Mouse (Mus musculus) CH12.LX (cell line): ENCODE results near the gene Muc13. TPM values are rescaled to one million over a fixed set of nuclear protein-coding genes. Genes with fewer than 3 reads are reported as not detected.
A peak's percentile ranks its signal among the peaks of the same experiment; 100 is the strongest.

ENCODE experiments used
- DNase-seq: peaks from one replicate; pipeline ENCODE4 v3.0.0-alpha.2; 2013; ENCODE audit errors: extremely low read depth
- H3K27ac ChIP-seq: 2 replicates; pipeline ENCODE4 v1.5.1; 2012; ENCODE audit warnings: low read depth, mild to moderate bottlenecking, control low read depth, moderate library complexity; ENCODE audit not compliant: insufficient read depth
- H3K27me3 ChIP-seq: replicated peaks from 2 replicates; pipeline ENCODE3; 2012; ENCODE audit warnings: inconsistent platforms
- H3K36me3 ChIP-seq, 2 experiments: replicated peaks in 1 of 2; 2 replicates each; pipeline versions ENCODE3 to v1.6.1; 2012; ENCODE audit warnings: inconsistent platforms in 1 of 2, low read length in 1 of 2, mild to moderate bottlenecking in 1 of 2, mixed read lengths in 1 of 2, moderate library complexity in 1 of 2; ENCODE audit not compliant: control insufficient read depth in 1 of 2, insufficient read depth in 1 of 2
- H3K4me1 ChIP-seq, 2 experiments: 2 replicates each; pipeline ENCODE4 v1.6.1; 2012; ENCODE audit warnings: inconsistent platforms in 1 of 2, moderate library complexity in 1 of 2; ENCODE audit not compliant: insufficient read depth in 2 of 2, control insufficient read depth in 1 of 2
- H3K4me2 ChIP-seq: 2 replicates; pipeline ENCODE4 v1.6.1; 2012; ENCODE audit warnings: low read depth, mild to moderate bottlenecking, control low read depth; ENCODE audit not compliant: poor library complexity, insufficient read depth, severe bottlenecking
- H3K4me3 ChIP-seq, 3 experiments: fragments of 150-350 bp in 1 of 3; sonication (generic) in 1 of 3; replicated peaks in 1 of 3; 2 replicates each; pipeline versions ENCODE3 to v1.5.1; 2011 to 2012; ENCODE audit warnings: low read depth in 2 of 3, low read length in 2 of 3, mild to moderate bottlenecking in 2 of 3, moderate library complexity in 2 of 3, control low read depth in 1 of 3, improper control_type of control experiment in 1 of 3, inconsistent platforms in 1 of 3, mixed read lengths in 1 of 3; ENCODE audit not compliant: poor library complexity in 1 of 3
- H3K79me2 ChIP-seq: replicated peaks from 2 replicates; pipeline ENCODE4 v1.6.1; 2012; ENCODE audit warnings: mild to moderate bottlenecking, moderate library complexity; ENCODE audit not compliant: control insufficient read depth, poor library complexity, insufficient read depth, severe bottlenecking; ENCODE audit errors: extremely low read depth
- H3K9ac ChIP-seq: 2 replicates; pipeline ENCODE4 v1.6.1; 2012; ENCODE audit warnings: low read depth, mild to moderate bottlenecking, control low read depth, moderate library complexity; ENCODE audit not compliant: insufficient read depth
- H3K9me3 ChIP-seq: replicated peaks from 2 replicates; pipeline ENCODE3; 2012; ENCODE audit warnings: low read length, inconsistent platforms, mixed read lengths
- BHLHE40 ChIP-seq: IDR thresholded peaks from 2 replicates; pipeline ENCODE4 v1.6.1; 2011; ENCODE audit warnings: mild to moderate bottlenecking, low read depth, low read length, improper control_type of control experiment
- CHD2 ChIP-seq: IDR thresholded peaks from 2 replicates; pipeline ENCODE4 v1.6.1; 2011; ENCODE audit warnings: low read length, improper control_type of control experiment
- CTCF ChIP-seq, 2 experiments: IDR thresholded peaks in 1 of 2; conservative IDR thresholded peaks in 1 of 2; 2 replicates each; pipeline ENCODE4 v1.5.1; 2011 to 2012; ENCODE audit warnings: low read depth in 2 of 2, low read length in 2 of 2, improper control_type of control experiment in 1 of 2, inconsistent platforms in 1 of 2, mild to moderate bottlenecking in 1 of 2, moderate library complexity in 1 of 2
- E2F4 ChIP-seq: IDR thresholded peaks from 2 replicates; pipeline ENCODE4 v1.6.1; 2011; ENCODE audit warnings: low read depth, low read length, improper control_type of control experiment; ENCODE audit not compliant: insufficient replicate concordance
- ELF1 ChIP-seq: IDR thresholded peaks from 2 replicates; pipeline ENCODE4 v1.6.1; 2014; ENCODE audit warnings: low read depth, mild to moderate bottlenecking, inconsistent platforms, low read length, improper control_type of control experiment
- EP300 ChIP-seq: IDR thresholded peaks from 2 replicates; pipeline ENCODE4 v1.6.1; 2011; ENCODE audit warnings: low read length, improper control_type of control experiment
- ETS1 ChIP-seq: conservative IDR thresholded peaks from 2 replicates; pipeline ENCODE4 v1.6.1; 2012; ENCODE audit warnings: low read depth, mild to moderate bottlenecking, inconsistent platforms, low read length, improper control_type of control experiment, moderate library complexity
- JUND ChIP-seq: conservative IDR thresholded peaks from 2 replicates; pipeline ENCODE4 v1.6.1; 2011; ENCODE audit warnings: low read depth, low read length, improper control_type of control experiment
- KAT2A ChIP-seq: IDR thresholded peaks from 2 replicates; pipeline ENCODE4 v1.6.1; 2012; ENCODE audit warnings: low read length, improper control_type of control experiment, inconsistent platforms; ENCODE audit not compliant: insufficient replicate concordance
- MAFK ChIP-seq: IDR thresholded peaks from 2 replicates; pipeline ENCODE4 v1.6.1; 2011; ENCODE audit warnings: low read length, improper control_type of control experiment; ENCODE audit not compliant: insufficient replicate concordance
- MAX ChIP-seq: IDR thresholded peaks from 2 replicates; pipeline ENCODE4 v1.6.1; 2011; ENCODE audit warnings: low read length, improper control_type of control experiment
- MAZ ChIP-seq: IDR thresholded peaks from 2 replicates; pipeline ENCODE4 v1.6.1; 2012; ENCODE audit warnings: low read depth, mild to moderate bottlenecking, inconsistent platforms, low read length, improper control_type of control experiment, moderate library complexity
- MXI1 ChIP-seq: IDR thresholded peaks from 2 replicates; pipeline ENCODE4 v1.6.1; 2011; ENCODE audit warnings: mild to moderate bottlenecking, low read depth, low read length, improper control_type of control experiment
- PAX5 ChIP-seq: IDR thresholded peaks from 2 replicates; pipeline ENCODE4 v1.6.1; 2012; ENCODE audit warnings: low read length, inconsistent platforms, mixed read lengths
- POLR2A ChIP-seq: IDR thresholded peaks from 2 replicates; pipeline ENCODE4 v1.6.1; 2011; ENCODE audit warnings: low read depth, mild to moderate bottlenecking, improper control_type of control experiment, low read length
- POLR2AphosphoS2 ChIP-seq: IDR thresholded peaks from 2 replicates; pipeline ENCODE4 v1.6.1; 2011; ENCODE audit warnings: low read depth, low read length, improper control_type of control experiment
- RAD21 ChIP-seq: IDR thresholded peaks from 2 replicates; pipeline ENCODE4 v1.6.1; 2011; ENCODE audit warnings: low read depth, mild to moderate bottlenecking, low read length, improper control_type of control experiment, moderate library complexity
- SIN3A ChIP-seq: IDR thresholded peaks from 2 replicates; pipeline ENCODE4 v1.6.1; 2012; ENCODE audit warnings: low read length, improper control_type of control experiment, inconsistent platforms
- SMC3 ChIP-seq: IDR thresholded peaks from 2 replicates; pipeline ENCODE4 v1.6.1; 2011; ENCODE audit warnings: low read depth, low read length, improper control_type of control experiment
- TCF12 ChIP-seq: IDR thresholded peaks from 2 replicates; pipeline ENCODE4 v1.6.1; 2014; ENCODE audit warnings: low read depth, mild to moderate bottlenecking, inconsistent platforms, low read length, improper control_type of control experiment
- UBTF ChIP-seq: IDR thresholded peaks from 2 replicates; pipeline ENCODE4 v1.6.1; 2012; ENCODE audit warnings: low read depth, mild to moderate bottlenecking, inconsistent platforms, low read length, improper control_type of control experiment, moderate library complexity
- USF1 ChIP-seq: IDR thresholded peaks from 2 replicates; pipeline ENCODE4 v1.6.1; 2014; ENCODE audit warnings: low read depth, mild to moderate bottlenecking, inconsistent platforms, low read length, improper control_type of control experiment
- USF2 ChIP-seq: conservative IDR thresholded peaks from 2 replicates; pipeline ENCODE4 v1.6.1; 2011; ENCODE audit warnings: low read depth, low read length, improper control_type of control experiment
- ZC3H11A ChIP-seq: IDR thresholded peaks from 2 replicates; pipeline ENCODE4 v1.6.1; 2012; ENCODE audit warnings: low read depth, mild to moderate bottlenecking, inconsistent platforms, low read length, improper control_type of control experiment
- ZKSCAN1 ChIP-seq: IDR thresholded peaks from 2 replicates; pipeline ENCODE4 v1.6.1; 2012; ENCODE audit warnings: low read depth, inconsistent platforms, low read length, improper control_type of control experiment, borderline replicate concordance
- ZMIZ1 ChIP-seq: IDR thresholded peaks from 2 replicates; pipeline ENCODE4 v1.6.1; 2012; ENCODE audit warnings: low read depth, mild to moderate bottlenecking, inconsistent platforms, low read length, improper control_type of control experiment
- ZNF384 ChIP-seq: IDR thresholded peaks from 2 replicates; pipeline ENCODE4 v1.6.1; 2012; ENCODE audit warnings: low read depth, low read length, improper control_type of control experiment, inconsistent platforms
- dilution Hi-C: fragments of 300-500 bp; cut with MboI; formaldehyde crosslinking; loops from 2 replicates; pipeline ENCODE4 v1.14.3; 2020; ENCODE audit warnings: low sequenced_read_pairs; ENCODE audit not compliant: extremely low pct_unique_long_range_greater_than_20kb, extremely low pct_ligation_motif_present
- in situ Hi-C: fragments of 300-500 bp; cut with MboI; formaldehyde crosslinking; loops from 3 replicates; pipeline ENCODE4 v1.14.3; 2019; ENCODE audit warnings: low sequenced_read_pairs, low pct_ligation_motif_present, low pct_unique_long_range_greater_than_20kb, mixed read lengths
- polyA plus RNA-seq: library from polyadenylated mRNA; unstranded; fragments of >175 nt; gene quantifications from 2 replicates; pipeline ENCODE4 v1.2.1, GENCODE M21; 2012; ENCODE audit warnings: low read depth; ENCODE audit not compliant: insufficient read length
- total RNA-seq, 2 experiments: library from RNA; depleted of rRNA; stranded (reverse); fragments of 300-350 nt in 1 of 2; fragments of >200 nt in 1 of 2; gene quantifications; 2 replicates each; pipeline ENCODE4 v1.2.3; 2012 to 2014

Muc13 gene
- total and polyA plus RNA-seq, 3 experiments: not detected

- no peak overlapping the region for H3K4me3 ChIP-seq
- H3K9me3 ChIP-seq: peaks cover 4% of the 10 kb centered on the region
- dilution Hi-C loops: no loop called here
- H3K9ac ChIP-seq: no peak overlapping the region
- no peak overlapping the region for H3K4me2 ChIP-seq
- H3K4me1 ChIP-seq: peaks cover 19 to 42% of the 10 kb centered on the region in 2 experiments
- in situ Hi-C loops: no loop called here
- H3K36me3 ChIP-seq: peaks cover under 1 to 6% of the 10 kb centered on the region in 2 experiments
- H3K79me2 ChIP-seq: no peaks in the 10 kb centered on the region
- H3K27me3 ChIP-seq: peaks cover 2% of the 10 kb centered on the region
- H3K27ac ChIP-seq: no peak overlapping the region
- TF ChIP-seq JUND (no peak), POLR2AphosphoS2 (peak; percentile 63)
- no peak for DNase-seq
Observed at GRCm38 (mm10) chr16:33772809-33773208, 21.0 kb upstream of the Muc13 start.

- dilution Hi-C loops: no loop called here
- Histone ChIP-seq H3K9ac (no peak overlapping the region), H3K27me3 (peaks cover 2% of the 10 kb centered on the region), H3K79me2 (no peaks in the 10 kb centered on the region), H3K4me2 (no peak overlapping the region), H3K4me3 (no peak overlapping the region), H3K9me3 (peaks cover 4% of the 10 kb centered on the region), H3K27ac (no peak overlapping the region), H3K4me1 (peaks cover 5 to 21% of the 10 kb centered on the region in 2 experiments), H3K36me3 (no peaks in the 10 kb centered on the region)
- DNase-seq: no peak
- TF ChIP-seq JUND (no peak), MAZ (no peak), USF2 (no peak), CHD2 (no peak), UBTF (no peak), KAT2A (no peak), POLR2A (no peak), MAX (no peak), BHLHE40 (no peak), SIN3A (no peak), RAD21 (no peak), MAFK (no peak), ETS1 (no peak), PAX5 (no peak)
- in situ Hi-C loops: no loop called here
Observed at GRCm38 (mm10) chr16:33774972-33775371, 18.9 kb upstream of the Muc13 start.

GRCm38 (mm10) chr16:33775733-33776335 lies 18.0 kb upstream of the Muc13 start:
- Histone ChIP-seq H3K4me3 (no peak overlapping the region), H3K79me2 (no peaks in the 10 kb centered on the region), H3K4me1 (peaks cover 2 to 12% of the 10 kb centered on the region in 2 experiments), H3K4me2 (no peak overlapping the region), H3K27me3 (peaks cover 2% of the 10 kb centered on the region), H3K36me3 (no peaks in the 10 kb centered on the region), H3K9me3 (peaks cover 4% of the 10 kb centered on the region), H3K9ac (no peak overlapping the region), H3K27ac (no peak overlapping the region)
- dilution Hi-C loops: no loop called here
- DNase-seq: no peak
- in situ Hi-C loops: no loop called here
- TF ChIP-seq ZC3H11A (no peak), BHLHE40 (no peak), USF2 (no peak), CTCF (conservative IDR thresholded peaks at IDR 0.05 in 1 of 2, IDR thresholded peaks at IDR 0.05 in 1 of 2; ENCODE audit: low read depth in 2 of 2, low read length in 2 of 2) (no peak), E2F4 (no peak), TCF12 (no peak), ZKSCAN1 (no peak), SMC3 (no peak), ZNF384 (no peak), ZMIZ1 (no peak), ELF1 (no peak), USF1 (no peak), KAT2A (no peak), POLR2AphosphoS2 (no peak), SIN3A (no peak), EP300 (no peak), MAX (no peak), MXI1 (no peak)
